Mouse (Mus musculus): ENCODE measurements around the gene Chodl. TPM values are rescaled to one million over a fixed set of nuclear protein-coding genes. Genes with fewer than 3 reads are reported as not detected.
A peak's percentile ranks its signal among the peaks of the same experiment; 100 is the strongest.

Gene Chodl
- total RNA-seq (2014; fragmentation: Nextera tagmentation) (not detected in 2 replicates), total RNA-seq (2017) (not detected in 2 replicates)

DNA sequence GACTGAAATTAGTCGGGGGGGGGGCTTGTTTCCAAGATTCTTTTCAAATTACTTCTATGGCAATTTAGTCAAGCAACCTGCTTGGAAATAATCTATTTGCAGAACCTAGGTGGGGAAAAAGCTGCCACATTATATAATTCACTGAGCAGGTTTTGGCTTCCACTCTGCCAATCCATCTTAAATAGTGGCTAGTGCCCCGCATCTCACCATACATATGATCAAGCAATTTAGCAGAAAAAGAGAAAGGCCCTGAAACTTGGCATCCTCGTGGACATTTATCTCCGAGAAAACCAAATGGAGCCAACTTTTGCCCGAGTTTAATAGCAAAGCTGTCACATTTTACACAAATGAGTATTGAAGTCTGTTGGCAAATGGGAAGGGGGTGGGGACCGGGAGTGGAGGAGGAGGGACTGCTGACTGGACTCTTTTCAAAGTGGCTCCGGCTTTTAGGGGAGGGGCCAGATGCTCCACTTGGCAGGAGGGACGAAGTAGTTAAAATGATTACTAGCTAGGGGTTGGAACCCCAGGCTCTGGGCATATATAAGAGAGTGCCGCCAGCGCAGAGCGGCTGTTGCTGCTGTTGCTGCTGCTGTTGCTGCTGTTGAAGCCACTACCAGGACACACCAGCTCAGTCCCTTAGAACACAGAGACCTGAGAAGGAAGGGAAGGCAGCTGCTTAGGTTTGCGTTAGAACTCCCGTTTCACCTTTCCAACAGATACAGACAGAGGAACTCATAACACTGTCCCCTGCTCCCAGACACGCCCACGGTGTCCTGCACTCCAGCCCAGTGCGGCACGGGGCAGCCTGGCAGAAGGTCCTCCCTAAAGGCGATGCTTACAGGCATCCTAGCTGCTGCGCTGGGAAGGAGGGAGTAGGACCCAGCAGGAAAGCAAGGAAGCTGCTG is at the start of gene Chodl:
Gene Chodl, plus strand, starts transcription at position 567 of the 905 bp plus-strand sequence.
- ATAC-seq (replicated peaks; ENCODE audit: poor library complexity, severe bottlenecking), result peak; percentile 27; the same call in 1 of the 2 replicates

- ATAC-seq (replicated peaks; ENCODE audit: poor library complexity, severe bottlenecking), result no peak
Observed at GRCm38 (mm10) chr16:78922644-78923043, 8.1 kb upstream of the Chodl start.

GRCm38 (mm10) chr16:78931287-78932025 is 708 bp downstream of the Chodl start:
- ATAC-seq (replicated peaks; ENCODE audit: poor library complexity, severe bottlenecking), result no peak

- ATAC-seq (replicated peaks; ENCODE audit: poor library complexity, severe bottlenecking), result no peak
Observed at GRCm38 (mm10) chr16:78934298-78934697, 3.5 kb downstream of the Chodl start.

- no peak for ATAC-seq (replicated peaks; ENCODE audit: poor library complexity, severe bottlenecking)
Observed at GRCm38 (mm10) chr16:78937755-78938154, 7.0 kb downstream of the Chodl start.

- no peak for ATAC-seq (replicated peaks; ENCODE audit: poor library complexity, severe bottlenecking)
Observed at GRCm38 (mm10) chr16:78950359-78950758, 19.6 kb downstream of the Chodl start.

DNA sequence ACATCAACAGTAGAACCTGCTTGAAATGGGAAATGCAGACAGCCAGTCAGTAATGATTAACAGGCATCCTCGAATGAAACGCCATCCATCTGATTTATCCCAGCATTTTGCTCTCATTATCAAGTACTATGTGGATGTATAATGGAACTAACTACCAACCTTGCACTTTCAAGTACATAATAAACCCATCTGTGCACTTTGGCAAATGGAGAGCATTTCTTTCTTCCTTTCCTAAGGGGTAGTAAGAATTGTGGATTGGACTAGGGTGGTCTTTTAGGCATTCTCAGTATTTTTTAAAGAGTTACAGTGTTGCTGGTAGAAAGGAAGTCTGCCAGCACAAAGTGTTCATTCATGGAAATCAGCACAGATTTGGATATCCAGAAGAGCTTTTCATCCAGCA is 26.7 kb downstream of the Chodl start:
- no peak for ATAC-seq (replicated peaks; ENCODE audit: poor library complexity, severe bottlenecking)

GRCm38 (mm10) chr16:78969091-78969731 is 38.5 kb downstream of the Chodl start:
- peak; percentile 55; the same call in 1 of the 2 replicates for ATAC-seq (replicated peaks; ENCODE audit: poor library complexity, severe bottlenecking)

DNA sequence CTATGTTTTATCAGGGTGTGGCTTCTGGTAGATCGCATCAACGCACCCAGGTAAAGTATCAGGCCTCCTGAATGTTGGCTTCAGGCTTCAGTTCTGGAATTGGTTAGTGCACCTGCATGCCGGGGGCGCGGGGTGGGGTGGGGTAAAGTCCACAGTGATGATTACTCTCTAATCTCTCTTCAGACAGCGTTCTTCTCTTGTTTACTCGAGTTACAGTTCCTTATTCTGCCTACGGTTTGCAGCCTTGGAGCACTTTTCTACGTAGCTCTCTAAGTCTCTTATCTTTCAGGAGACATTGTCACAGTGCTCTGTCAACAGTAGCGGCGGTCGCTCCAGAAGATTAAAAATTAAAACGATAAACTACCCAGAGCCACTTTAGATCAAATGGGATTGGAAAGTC is 43.4 kb downstream of the Chodl start:
- no peak for ATAC-seq (replicated peaks; ENCODE audit: poor library complexity, severe bottlenecking)

DNA sequence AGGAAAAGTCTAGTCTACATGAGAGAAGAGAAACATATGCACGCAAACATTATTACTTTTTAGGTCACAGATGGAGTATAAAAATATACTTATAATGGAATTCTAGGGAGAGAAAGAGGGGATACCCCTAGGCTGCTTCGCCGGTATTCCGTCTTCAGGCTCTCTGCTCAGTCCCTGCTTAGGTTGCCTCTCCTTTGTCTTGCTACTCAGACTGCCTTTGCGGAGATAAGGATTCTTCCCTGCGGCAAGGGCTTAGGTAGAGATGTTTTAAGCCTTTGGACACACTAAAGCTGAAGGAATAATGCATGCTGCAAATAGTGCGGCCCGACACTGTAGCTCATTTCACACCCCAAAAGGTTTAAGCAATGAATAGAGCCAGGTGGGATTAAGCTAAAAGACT is 45.6 kb downstream of the Chodl start:
- ATAC-seq (replicated peaks; ENCODE audit: poor library complexity, severe bottlenecking), result no peak

Other genes starting within 250 kb of the Chodl start
- gene Tmprss15, start 160.1 kb downstream of the Chodl start, total RNA-seq (2014; fragmentation: Nextera tagmentation), result not detected in 2 replicates
- gene Tmprss15, start 160.1 kb downstream of the Chodl start, total RNA-seq (2017), result not detected in 2 replicates